Comparison of ENCODE assay signal across 9 mouse cellular contexts in genomic region chr7:24391077-24391476, GRCm38 (mm10). TPM values are rescaled to one million over a fixed set of nuclear protein-coding genes. Genes with fewer than 3 reads are reported as not detected.
A peak's percentile ranks its signal among the peaks of the same experiment; 100 is the strongest.
DNase-seq lines count a peak whose midpoint lies in the region; ATAC-seq and TF ChIP-seq lines count a peak whose summit lies in the region.
"Had no signal": no experiment of that assay in that cellular context is flagged by ENCODE, and none has a peak within 500 bp of the region (broad histone marks: within the 10 kb centered on the region; RNA-seq: fewer than 3 reads in every experiment).

No protein-coding gene starts in this region.

- peak; percentile 67 for ATAC-seq in kidney, postnatal 0 days (replicated peaks; ENCODE audit: low FRiP score, low read depth)
- peak; percentile 85 for ATAC-seq in intestine, embryonic 15.5 days
- no peak for ATAC-seq in midbrain, embryonic 15.5 days (replicated peaks)

- no peaks in the 10 kb centered on the region for H3K36me3 ChIP-seq in kidney, postnatal 0 days (ENCODE audit: insufficient read depth, low read length)
- H3K36me3 ChIP-seq in intestine, embryonic 15.5 days, result no peaks in the 10 kb centered on the region
- H3K36me3 ChIP-seq in midbrain, embryonic 15.5 days (replicated peaks), result no peaks in the 10 kb centered on the region

- no peak overlapping the region for H3K4me3 ChIP-seq in kidney, postnatal 0 days (replicated peaks; ENCODE audit: low read depth, low read length)
- no peak overlapping the region for H3K4me3 ChIP-seq in intestine, embryonic 15.5 days (replicated peaks)
- H3K4me3 ChIP-seq in olfactory bulb, adult 2 months (ENCODE audit: insufficient read depth, low read depth, low read length), result 0 out of 2 replicates have a peak overlapping the region, but pooled peaks have one; percentile 12
- no peak overlapping the region for H3K4me3 ChIP-seq in midbrain, embryonic 15.5 days
- H3K4me3 ChIP-seq: left cerebral cortex, adult 2 months had no signal

- no peaks in the 10 kb centered on the region for H3K27me3 ChIP-seq in kidney, postnatal 0 days (ENCODE audit: insufficient read depth, low read length)
- H3K27me3 ChIP-seq in intestine, embryonic 15.5 days (replicated peaks), result no peaks in the 10 kb centered on the region
- no peaks in the 10 kb centered on the region for H3K27me3 ChIP-seq in midbrain, embryonic 15.5 days (replicated peaks)

- TF ChIP-seq CTCF in kidney, postnatal 0 days (IDR thresholded peaks at IDR 0.05; ENCODE audit: low read depth), result no peak
- no peak for TF ChIP-seq CTCF in olfactory bulb, adult 2 months (IDR thresholded peaks at IDR 0.05; ENCODE audit: insufficient read depth, low read depth, low read length)

- H3K27ac ChIP-seq in kidney, postnatal 0 days, result peak overlapping the region; percentile 54
- H3K27ac ChIP-seq in intestine, embryonic 15.5 days, result peak overlapping the region; percentile 32; the same call in 1 of the 2 replicates
- peak overlapping the region; percentile 85 for H3K27ac ChIP-seq in olfactory bulb, adult 2 months (ENCODE audit: insufficient read depth, low read depth, low read length)
- no peak overlapping the region for H3K27ac ChIP-seq in midbrain, embryonic 15.5 days
- H3K27ac ChIP-seq: left cerebral cortex, adult 2 months had no signal

- no peak overlapping the region; the same call in 1 of the 2 replicates for H3K9ac ChIP-seq in kidney, postnatal 0 days (ENCODE audit: low read depth, low read length)
- H3K9ac ChIP-seq in intestine, embryonic 15.5 days, result no peak overlapping the region
- no peak overlapping the region for H3K9ac ChIP-seq in midbrain, embryonic 15.5 days

- peak; percentile 92 for DNase-seq in kidney, postnatal 0 days (ENCODE audit: low spot score)
- no peak for DNase-seq in kidney, adult 11 months
- DNase-seq in embryo, embryonic 9.5 days (ENCODE audit: extremely low spot score), result peak; percentile 47
- no peak for DNase-seq in B cell, adult 2 months
- DNase-seq: cerebellum, adult 2 months had no signal

- no peaks in the 10 kb centered on the region for H3K9me3 ChIP-seq in kidney, postnatal 0 days (replicated peaks; ENCODE audit: low read length)
- no peaks in the 10 kb centered on the region for H3K9me3 ChIP-seq in intestine, embryonic 15.5 days
- no peaks in the 10 kb centered on the region for H3K9me3 ChIP-seq in midbrain, embryonic 15.5 days

- TF ChIP-seq POLR2A in olfactory bulb, adult 2 months (IDR thresholded peaks at IDR 0.05; ENCODE audit: insufficient read depth, low read depth, low read length), result no peak

- 5% methylated on average over 5 of the region's 5 CpGs for WGBS in kidney, postnatal 0 days
- WGBS in intestine, embryonic 15.5 days, result 2% methylated on average over 5 of the region's 5 CpGs
- WGBS in olfactory bulb, adult 2 months, result 21% methylated on average over 5 of the region's 5 CpGs
- 57% methylated on average over 5 of the region's 5 CpGs for WGBS in midbrain, embryonic 15.5 days

- H3K4me2 ChIP-seq in kidney, postnatal 0 days (ENCODE audit: low read length), result peak overlapping the region; percentile 35; the same call in 1 of the 2 replicates
- peak overlapping the region; percentile 45 for H3K4me2 ChIP-seq in intestine, embryonic 15.5 days (replicated peaks)
- no peak overlapping the region for H3K4me2 ChIP-seq in midbrain, embryonic 15.5 days

- H3K4me1 ChIP-seq in kidney, postnatal 0 days (replicated peaks; ENCODE audit: insufficient read depth, low read length), result peaks cover 5% of the 10 kb centered on the region; the same call in 1 of the 2 replicates
- H3K4me1 ChIP-seq in intestine, embryonic 15.5 days (replicated peaks), result peaks cover 8% of the 10 kb centered on the region; the same call in 1 of the 2 replicates
- H3K4me1 ChIP-seq in olfactory bulb, adult 2 months (ENCODE audit: control insufficient read depth, insufficient read depth, low read length), result peaks cover 17% of the 10 kb centered on the region
- no peaks in the 10 kb centered on the region for H3K4me1 ChIP-seq in midbrain, embryonic 15.5 days

RNA-seq across cellular contexts. Expression of gene Smg9, which starts 8.3 kb away (rescaled TPM):
- polyA plus RNA-seq in kidney, postnatal 0 days (2015; fragmentation: Nextera tagmentation; extraction: Ambion mirVana), result 20.6 and 20.8 TPM in 2 replicates
- 19.6 and 21.8 TPM in 2 replicates for polyA plus RNA-seq in intestine, embryonic 15.5 days (2015; fragmentation: Nextera tagmentation; extraction: Ambion mirVana)
- not detected in 2 replicates for polyA plus RNA-seq in olfactory bulb, adult 2 months (2012; ENCODE audit: insufficient read depth, insufficient read length, low replicate concordance, missing spikeins)
- polyA plus RNA-seq in midbrain, embryonic 15.5 days (2015; fragmentation: Nextera tagmentation; extraction: Ambion mirVana), result 38.4 and 40.3 TPM in 2 replicates

RNA-seq across cellular contexts. Expression of gene Kcnn4, which starts 21.0 kb away (rescaled TPM):
- polyA plus RNA-seq in kidney, postnatal 0 days (2015; fragmentation: Nextera tagmentation; extraction: Ambion mirVana), result 8.0 and 9.6 TPM in 2 replicates
- polyA plus RNA-seq in intestine, embryonic 15.5 days (2015; fragmentation: Nextera tagmentation; extraction: Ambion mirVana), result 2.7 and 3.4 TPM in 2 replicates
- not detected in 2 replicates for polyA plus RNA-seq in olfactory bulb, adult 2 months (2012; ENCODE audit: insufficient read depth, insufficient read length, low replicate concordance, missing spikeins)
- polyA plus RNA-seq in midbrain, embryonic 15.5 days (2015; fragmentation: Nextera tagmentation; extraction: Ambion mirVana), result 0.92 and 1.1 TPM in 2 replicates

RNA-seq across cellular contexts. Expression of gene Lypd5, which starts 42.1 kb away (rescaled TPM):
- polyA plus RNA-seq in kidney, postnatal 0 days (2015; fragmentation: Nextera tagmentation; extraction: Ambion mirVana), result not detected in 2 replicates
- polyA plus RNA-seq in intestine, embryonic 15.5 days (2015; fragmentation: Nextera tagmentation; extraction: Ambion mirVana), result not detected in 2 replicates
- not detected in 2 replicates for polyA plus RNA-seq in olfactory bulb, adult 2 months (2012; ENCODE audit: insufficient read depth, insufficient read length, low replicate concordance, missing spikeins)
- polyA plus RNA-seq in midbrain, embryonic 15.5 days (2015; fragmentation: Nextera tagmentation; extraction: Ambion mirVana), result not detected in 2 replicates
- polyA plus RNA-seq: cerebellum, adult 2 months had no signal

RNA-seq across cellular contexts. Expression of gene Tescl, which starts 57.3 kb away (rescaled TPM):
- 0.27 and 0.45 TPM in 2 replicates for polyA plus RNA-seq in kidney, postnatal 0 days (2015; fragmentation: Nextera tagmentation; extraction: Ambion mirVana)
- polyA plus RNA-seq in intestine, embryonic 15.5 days (2015; fragmentation: Nextera tagmentation; extraction: Ambion mirVana), result 0.18 and 0.27 TPM in 2 replicates
- polyA plus RNA-seq in olfactory bulb, adult 2 months (2012; ENCODE audit: insufficient read depth, insufficient read length, low replicate concordance, missing spikeins), result not detected in 2 replicates
- polyA plus RNA-seq in midbrain, embryonic 15.5 days (2015; fragmentation: Nextera tagmentation; extraction: Ambion mirVana), result 0.48 TPM in 1 of 2 replicates, not detected in the other

Comparison
In these comparisons a context has a peak if more than half of its experiments do, and no peak if none do; other contexts are left out.
1. DNase-seq: peak in kidney, postnatal 0 days (single experiment) and embryo, embryonic 9.5 days (single experiment); none in kidney, adult 11 months (single experiment) and B cell, adult 2 months (0 of 2).
2. RNA of gene Smg9, which starts 8.3 kb away (polyA plus RNA-seq): 38.4 to 40.3 TPM in midbrain, embryonic 15.5 days, 20.6 to 20.8 TPM in kidney, postnatal 0 days and 19.6 to 21.8 TPM in intestine, embryonic 15.5 days; not detected in olfactory bulb, adult 2 months; every median in the first group is over 10 times any median in the second.